Mouse (Mus musculus): ENCODE data around the gene Ric1.

DNA sequence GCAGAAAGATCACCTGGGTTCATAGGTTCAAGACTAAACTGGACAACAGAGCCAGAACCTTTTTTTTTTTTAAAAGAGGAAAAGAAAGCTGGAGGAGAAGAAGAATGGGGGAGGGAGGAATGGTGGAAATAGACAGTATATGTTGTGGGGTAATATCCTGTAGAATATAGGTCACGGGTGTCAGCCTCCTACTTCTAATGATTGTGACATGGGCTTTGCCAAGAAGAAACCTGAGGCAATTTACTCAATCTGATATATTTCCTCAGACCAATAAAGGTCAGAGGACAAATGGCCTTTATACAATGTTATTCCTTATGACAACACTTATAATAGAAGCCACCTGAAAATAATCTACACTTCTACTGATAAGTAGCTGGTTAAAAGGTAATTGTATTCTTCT, 21.7 kb upstream of the Ric1 start:
- TF ChIP-seq POLR2A (IDR thresholded peaks at IDR 0.05; ENCODE audit: insufficient read depth, low read length) = no peak
- TF ChIP-seq EP300 (IDR thresholded peaks at IDR 0.05; ENCODE audit: insufficient read depth, low read depth, low read length) = no peak

Data from ES-Bruce4 (cell line).